Mouse (Mus musculus) limb, embryonic 10.5 days (tissue): ENCODE measurements around the gene Ntn1. TPM values are rescaled to one million over a fixed set of nuclear protein-coding genes. Genes with fewer than 3 reads are reported as not detected.

Source experiments
- DNase-seq: peaks from one replicate; pipeline ENCODE4 v3.0.0-alpha.2; 2017; ENCODE audit warnings: low spot score
- H3K27ac ChIP-seq: fragments of 300-500 bp; sonication (generic); 2 replicates; pipeline ENCODE4 v1.5.1; 2016; ENCODE audit warnings: mild to moderate bottlenecking
- H3K27me3 ChIP-seq: fragments of 300-500 bp; sonication (generic); 2 replicates; pipeline ENCODE4 v1.6.1; 2016; ENCODE audit warnings: low read depth, mild to moderate bottlenecking; ENCODE audit not compliant: poor library complexity, severe bottlenecking
- H3K36me3 ChIP-seq: fragments of 300-500 bp; sonication (generic); 2 replicates; pipeline ENCODE4 v1.6.1; 2016; ENCODE audit warnings: mild to moderate bottlenecking, moderate library complexity
- H3K4me1 ChIP-seq: fragments of 300-500 bp; sonication (generic); 2 replicates; pipeline ENCODE4 v1.6.1; 2016
- H3K4me3 ChIP-seq: fragments of 300-500 bp; sonication (generic); 2 replicates; pipeline ENCODE4 v1.5.1; 2016; ENCODE audit warnings: mild to moderate bottlenecking, moderate library complexity
- H3K9me3 ChIP-seq: fragments of 300-500 bp; sonication (generic); replicated peaks from 2 replicates; pipeline ENCODE4 v1.6.1; 2016; ENCODE audit warnings: mild to moderate bottlenecking
- whole genome bisulfite sequencing: fragments of 180-500 bp; shearing (Covaris S2); methylation state at CpG from one replicate; pipeline ENCODE4 v1.1.7; 2016; 5-methylcytosine and 5-hydroxymethylcytosine counted together
- polyA plus RNA-seq: library from polyadenylated mRNA; unstranded; fragments of >200 nt; fragmentation: Nextera tagmentation; extraction: Ambion mirVana; gene quantifications from 2 replicates; pipeline ENCODE4 v1.2.1, GENCODE M21; 2016

Gene Ntn1
- polyA plus RNA-seq, 1 experiment from 2014 or later: 7.7 TPM

DNA sequence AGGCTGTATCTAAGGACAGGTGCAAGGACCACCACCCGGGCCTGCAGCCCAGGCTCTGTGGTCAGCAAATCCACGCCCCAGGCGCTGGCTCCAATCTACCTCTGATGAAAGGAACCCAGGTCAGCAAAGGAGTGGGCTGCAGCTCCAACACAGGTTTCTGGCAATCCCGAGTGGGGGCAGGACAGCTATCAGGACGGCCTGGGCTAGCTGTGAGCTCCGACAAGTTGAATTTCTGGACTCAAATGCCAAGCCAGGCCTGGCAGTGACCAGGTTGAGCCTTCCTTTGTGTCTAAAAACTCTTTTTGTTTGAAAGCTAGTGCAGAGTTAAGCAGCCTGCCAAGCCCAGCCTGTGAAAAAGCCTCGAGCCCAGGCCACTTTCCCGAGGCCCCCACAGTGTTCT is 43.7 kb downstream of the Ntn1 start:
- no peak for DNase-seq

DNA sequence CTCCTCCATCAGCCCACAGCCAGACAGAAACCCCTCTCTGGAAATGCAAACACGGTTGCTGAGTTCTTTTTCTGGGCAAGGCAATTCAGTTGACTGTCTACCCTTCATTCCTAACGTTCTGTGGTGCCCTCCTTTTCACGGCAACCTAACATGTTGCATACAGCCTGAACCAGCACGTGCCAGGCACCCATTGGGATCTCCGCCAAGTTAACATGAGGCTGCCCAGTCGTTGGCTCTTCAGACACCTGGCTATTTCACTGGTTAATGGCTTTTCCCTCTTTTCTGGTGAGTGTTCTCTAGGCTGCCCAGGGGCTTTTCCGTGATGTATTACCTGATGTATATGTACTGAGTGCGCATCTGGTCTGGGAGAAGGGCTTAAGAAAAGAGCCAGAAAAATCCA is 45.1 kb downstream of the Ntn1 start:
- H3K4me1 ChIP-seq: peaks cover 4% of the 10 kb centered on the region; the same call in 1 of the 2 replicates
- H3K9me3 ChIP-seq: no peaks in the 10 kb centered on the region
- H3K4me3 ChIP-seq: no peak overlapping the region
- no peak overlapping the region for H3K27ac ChIP-seq
- 78% methylated on average over 8 of the region's 8 CpGs for WGBS
- DNase-seq: no peak
- no peaks in the 10 kb centered on the region for H3K27me3 ChIP-seq
- H3K36me3 ChIP-seq: 0 out of 2 replicates have a peak, but pooled peaks cover 3% of the 10 kb centered on the region

More for the DNA sequence above, 43.7 kb downstream of the Ntn1 start:
- Histone ChIP-seq H3K9me3 (no peaks in the 10 kb centered on the region), H3K4me1 (peaks cover 4% of the 10 kb centered on the region; the same call in 1 of the 2 replicates), H3K36me3 (0 out of 2 replicates have a peak, but pooled peaks cover 3% of the 10 kb centered on the region), H3K4me3 (no peak overlapping the region), H3K27ac (no peak overlapping the region), H3K27me3 (no peaks in the 10 kb centered on the region)
- WGBS: 84% methylated on average over 8 of the region's 8 CpGs

DNA sequence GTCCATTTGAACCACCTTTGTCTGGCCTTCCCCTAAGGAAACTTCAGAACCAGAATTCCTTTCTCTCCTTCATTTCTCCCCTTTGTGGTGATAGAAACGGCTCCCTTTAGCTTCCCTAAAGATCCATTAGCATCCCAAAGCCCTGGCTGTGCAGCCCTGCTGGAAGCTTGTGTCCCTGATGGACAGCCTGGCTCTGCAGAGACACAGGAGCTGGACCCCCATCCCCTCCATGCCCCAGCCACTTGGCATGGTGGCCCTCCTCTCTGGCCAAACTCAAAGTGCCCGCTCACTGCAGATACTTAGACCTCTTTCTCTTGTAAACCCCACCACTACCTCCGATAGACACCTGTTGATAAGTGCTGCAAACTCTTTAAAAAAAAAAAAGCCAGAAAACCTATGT is 45.8 kb downstream of the Ntn1 start:
- H3K27ac ChIP-seq: no peak overlapping the region
- H3K9me3 ChIP-seq: no peaks in the 10 kb centered on the region
- 0 out of 2 replicates have a peak, but pooled peaks cover 3% of the 10 kb centered on the region for H3K36me3 ChIP-seq
- no peak for DNase-seq
- H3K4me1 ChIP-seq: peaks cover 4% of the 10 kb centered on the region; the same call in 1 of the 2 replicates
- 71% methylated on average over 3 of the region's 3 CpGs for WGBS
- H3K4me3 ChIP-seq: no peak overlapping the region
- H3K27me3 ChIP-seq: no peaks in the 10 kb centered on the region

DNA sequence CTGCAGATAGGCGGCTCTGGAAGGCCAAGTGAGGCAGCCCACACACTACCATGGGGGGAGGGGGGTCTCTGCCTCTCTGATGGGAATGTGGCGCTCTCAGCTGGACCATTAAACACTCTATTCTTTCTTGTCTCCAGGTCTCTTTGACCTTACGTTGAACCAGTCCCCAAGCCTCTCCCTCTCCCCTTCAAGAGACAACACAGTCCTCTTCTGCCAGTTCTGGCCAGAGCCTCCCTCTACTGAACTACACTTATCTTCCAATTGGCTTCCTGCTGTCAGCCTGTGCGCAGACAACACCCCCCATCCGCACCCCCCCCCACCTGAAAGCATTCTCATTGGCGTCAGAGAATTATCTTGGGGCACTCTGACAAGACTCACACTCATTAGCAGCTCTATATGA is 48.4 kb downstream of the Ntn1 start:
- Histone ChIP-seq H3K4me3 (no peak overlapping the region), H3K27ac (no peak overlapping the region), H3K36me3 (no peaks in the 10 kb centered on the region), H3K4me1 (peaks cover 4% of the 10 kb centered on the region; the same call in 1 of the 2 replicates), H3K27me3 (peaks cover 4% of the 10 kb centered on the region; the same call in 1 of the 2 replicates), H3K9me3 (no peaks in the 10 kb centered on the region)
- 73% methylated on average over 6 of the region's 6 CpGs for WGBS
- no peak for DNase-seq

GRCm38 (mm10) chr11:68348851-68349250 is 51.8 kb downstream of the Ntn1 start:
- H3K4me1 ChIP-seq: peaks cover 8% of the 10 kb centered on the region; the same call in 1 of the 2 replicates
- H3K27me3 ChIP-seq: peaks cover 10% of the 10 kb centered on the region; the same call in 1 of the 2 replicates
- H3K9me3 ChIP-seq: no peaks in the 10 kb centered on the region
- 93% methylated on average over 12 of the region's 12 CpGs for WGBS
- no peak overlapping the region for H3K27ac ChIP-seq
- no peak for DNase-seq
- H3K4me3 ChIP-seq: no peak overlapping the region
- no peaks in the 10 kb centered on the region for H3K36me3 ChIP-seq

DNA sequence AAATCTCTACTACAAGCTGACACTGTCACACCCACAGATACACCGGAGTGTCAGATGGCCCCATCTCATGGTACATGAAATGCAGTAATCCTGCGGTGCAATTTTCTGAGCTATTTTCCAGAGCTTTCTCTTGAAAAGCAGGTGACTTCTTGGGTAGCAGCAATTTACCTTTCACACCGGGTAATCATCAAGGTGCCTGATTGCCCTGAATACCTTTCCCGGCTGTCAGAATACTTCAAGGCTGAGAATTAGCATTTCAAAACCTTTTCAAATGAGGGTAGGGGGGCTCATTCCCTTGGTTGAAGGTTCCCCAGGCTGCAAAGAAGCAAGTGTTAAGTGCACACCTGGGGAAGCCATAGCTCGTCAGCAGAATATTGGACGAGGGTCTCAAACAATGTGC is 52.5 kb downstream of the Ntn1 start:
- 34% methylated on average over 6 of the region's 6 CpGs for whole genome bisulfite sequencing
- Histone ChIP-seq H3K27me3 (peaks cover 10% of the 10 kb centered on the region; the same call in 1 of the 2 replicates), H3K36me3 (no peaks in the 10 kb centered on the region), H3K4me3 (no peak overlapping the region), H3K27ac (no peak overlapping the region), H3K4me1 (peaks cover 8% of the 10 kb centered on the region; the same call in 1 of the 2 replicates), H3K9me3 (no peaks in the 10 kb centered on the region)
- no peak for DNase-seq

DNA sequence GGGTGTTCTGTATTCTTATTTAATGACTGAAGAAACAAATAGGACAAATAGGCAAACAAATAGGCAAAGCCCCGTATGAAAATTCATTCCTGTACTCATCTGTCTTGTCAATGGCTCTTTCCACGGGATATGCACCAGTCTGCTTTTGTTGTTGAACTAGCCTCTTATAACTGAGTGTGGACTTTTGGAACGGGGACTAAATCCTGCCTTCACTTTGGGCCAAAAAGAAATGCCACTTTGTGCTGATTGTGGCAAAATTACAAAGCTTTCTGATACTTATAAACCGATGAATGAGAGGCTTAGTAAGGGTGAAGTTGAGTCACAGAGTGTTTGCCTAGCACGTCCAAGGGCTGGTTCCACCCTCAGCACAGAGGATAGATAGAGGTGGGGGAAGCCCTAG is 53.1 kb downstream of the Ntn1 start:
- Histone ChIP-seq H3K4me1 (peaks cover 8% of the 10 kb centered on the region; the same call in 1 of the 2 replicates), H3K36me3 (no peaks in the 10 kb centered on the region), H3K27ac (no peak overlapping the region), H3K27me3 (peaks cover 10% of the 10 kb centered on the region; the same call in 1 of the 2 replicates), H3K4me3 (no peak overlapping the region), H3K9me3 (no peaks in the 10 kb centered on the region)
- WGBS: 77% methylated on average over 5 of the region's 5 CpGs
- no peak for DNase-seq

DNA sequence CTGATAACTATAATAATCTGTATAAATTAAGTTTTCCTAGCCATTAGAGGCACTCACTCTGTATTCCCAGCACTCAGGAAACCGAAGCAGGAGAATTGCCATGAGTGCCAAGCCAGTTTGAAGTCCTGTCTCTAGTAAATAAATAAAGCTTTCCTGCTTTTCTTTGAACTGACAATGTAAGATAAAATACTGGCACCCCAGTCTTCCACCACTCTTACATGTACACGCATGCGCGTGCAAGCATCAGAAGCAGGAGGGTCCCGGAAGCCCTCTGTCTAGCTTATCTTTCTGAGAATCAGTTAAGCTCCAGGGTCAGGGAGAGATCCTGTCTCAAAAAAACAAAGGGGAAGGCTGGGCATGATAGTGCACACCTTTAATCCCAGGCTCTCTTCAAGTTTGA is 54.5 kb downstream of the Ntn1 start:
- Histone ChIP-seq H3K27ac (no peak overlapping the region), H3K4me1 (peaks cover 16% of the 10 kb centered on the region), H3K4me3 (no peak overlapping the region), H3K9me3 (no peaks in the 10 kb centered on the region), H3K27me3 (peaks cover 10% of the 10 kb centered on the region; the same call in 1 of the 2 replicates), H3K36me3 (no peaks in the 10 kb centered on the region)
- DNase-seq: no peak
- WGBS: 94% methylated on average over 5 of the region's 5 CpGs

GRCm38 (mm10) chr11:68344221-68344620 is 56.4 kb downstream of the Ntn1 start:
- no peak for DNase-seq
- Histone ChIP-seq H3K27me3 (peaks cover 10% of the 10 kb centered on the region; the same call in 1 of the 2 replicates), H3K9me3 (no peaks in the 10 kb centered on the region), H3K4me1 (peaks cover 18% of the 10 kb centered on the region), H3K36me3 (no peaks in the 10 kb centered on the region), H3K27ac (no peak overlapping the region), H3K4me3 (no peak overlapping the region)
- WGBS: 67% methylated on average over 9 of the region's 9 CpGs

GRCm38 (mm10) chr11:68342761-68343160 is 57.9 kb downstream of the Ntn1 start:
- Histone ChIP-seq H3K27me3 (peaks cover 10% of the 10 kb centered on the region; the same call in 1 of the 2 replicates), H3K4me3 (no peak overlapping the region), H3K27ac (no peak overlapping the region), H3K4me1 (peaks cover 18% of the 10 kb centered on the region), H3K36me3 (no peaks in the 10 kb centered on the region), H3K9me3 (no peaks in the 10 kb centered on the region)
- WGBS: 92% methylated on average over 5 of the region's 5 CpGs
- DNase-seq: no peak

- no peak for DNase-seq
- WGBS: 88% methylated on average over 5 of the region's 5 CpGs
- Histone ChIP-seq H3K27ac (no peak overlapping the region), H3K27me3 (peaks cover 3% of the 10 kb centered on the region; the same call in 1 of the 2 replicates), H3K36me3 (no peaks in the 10 kb centered on the region), H3K4me1 (peaks cover 18% of the 10 kb centered on the region), H3K9me3 (no peaks in the 10 kb centered on the region), H3K4me3 (no peak overlapping the region)
Observed at GRCm38 (mm10) chr11:68342003-68342400, 58.6 kb downstream of the Ntn1 start.

DNA sequence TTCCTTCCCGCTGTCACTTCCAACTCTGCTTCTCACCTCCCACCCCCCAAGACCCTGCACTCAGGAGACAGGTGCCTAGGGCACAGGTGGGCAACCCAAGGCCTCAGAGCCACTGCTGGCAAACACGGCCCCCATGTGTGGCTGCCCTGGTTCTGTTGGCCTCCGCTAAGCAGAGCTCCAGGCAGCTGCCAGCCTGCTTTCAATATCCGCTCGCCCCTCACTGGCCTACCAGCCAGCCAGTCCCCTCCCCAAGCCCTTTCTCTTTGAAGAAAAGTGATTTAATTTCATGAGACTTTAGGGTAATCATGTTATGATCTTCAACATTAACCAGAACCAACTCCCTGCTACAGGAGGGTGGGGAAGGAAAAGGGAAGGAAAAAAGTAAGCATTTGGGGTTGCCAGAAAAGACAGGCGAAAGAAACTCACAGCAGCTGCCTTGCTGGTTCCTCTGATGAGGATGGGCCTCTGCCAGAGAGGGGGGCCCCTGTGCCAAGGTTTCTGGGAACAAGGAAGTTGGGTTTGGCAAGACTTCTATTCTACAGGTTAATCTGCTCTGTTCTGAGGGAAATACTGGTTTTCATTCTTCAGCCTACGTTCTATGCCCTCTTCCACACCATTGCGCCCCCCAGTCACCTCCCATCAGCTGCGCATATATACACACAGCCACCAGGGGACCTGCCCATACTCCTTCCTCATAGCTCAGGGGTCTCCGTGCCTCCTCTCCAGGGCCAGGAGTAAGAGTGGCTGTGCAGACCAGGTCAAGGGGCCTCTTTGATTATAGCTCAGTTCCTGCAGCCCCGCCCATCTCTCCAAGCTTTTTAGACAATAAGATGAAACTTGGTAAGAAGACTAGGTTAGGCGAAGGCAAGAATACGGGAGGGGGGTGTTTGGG is 59.3 kb downstream of the Ntn1 start:
- H3K4me3 ChIP-seq: no peak overlapping the region
- DNase-seq: no peak
- H3K4me1 ChIP-seq: peaks cover 18% of the 10 kb centered on the region
- no peak overlapping the region for H3K27ac ChIP-seq
- no peaks in the 10 kb centered on the region for H3K36me3 ChIP-seq
- whole genome bisulfite sequencing: 79% methylated on average over 13 of the region's 13 CpGs
- H3K27me3 ChIP-seq: no peaks in the 10 kb centered on the region
- H3K9me3 ChIP-seq: no peaks in the 10 kb centered on the region

DNA sequence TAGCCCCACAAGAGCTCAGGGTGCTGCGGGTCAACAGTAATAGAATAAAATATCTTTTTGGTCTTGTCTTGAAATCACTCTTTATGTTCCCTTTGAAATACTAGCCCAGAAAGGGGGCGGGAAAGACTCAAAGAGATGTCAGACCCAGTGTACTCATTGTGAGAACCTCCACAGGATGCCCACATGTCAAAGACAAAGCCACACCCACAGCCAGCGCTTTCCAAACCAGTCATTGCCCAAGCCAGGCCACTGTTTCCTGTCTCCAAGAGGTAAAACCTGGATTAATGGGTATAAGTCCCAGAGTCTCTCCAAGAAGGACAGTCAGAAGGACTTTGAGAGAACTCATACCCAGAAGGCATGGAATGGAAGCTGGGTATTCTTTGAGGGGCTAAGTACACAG is 60.3 kb downstream of the Ntn1 start:
- Histone ChIP-seq H3K4me3 (no peak overlapping the region), H3K4me1 (peaks cover 18% of the 10 kb centered on the region), H3K27ac (no peak overlapping the region), H3K27me3 (no peaks in the 10 kb centered on the region), H3K9me3 (no peaks in the 10 kb centered on the region), H3K36me3 (no peaks in the 10 kb centered on the region)
- DNase-seq: no peak
- 95% methylated on average over 3 of the region's 3 CpGs for WGBS
